Mouse (Mus musculus) gastrocnemius, adult 2 months (tissue): ENCODE results near the gene Gm10644. TPM values are rescaled to one million over a fixed set of nuclear protein-coding genes. Genes with fewer than 3 reads are reported as not detected.
"Not testable (repeated sequence)": the region's sequence is repeated elsewhere in the genome, so short reads cannot be mapped to it uniquely, and the experiment has no call there.

Experiments
- DNase-seq: peaks from one replicate; pipeline ENCODE4 v3.0.0; 2022
- H3K27ac ChIP-seq: fragments of 200-600 bp; 2 replicates; pipeline ENCODE4 v1.8.1; 2022; ENCODE audit warnings: mild to moderate bottlenecking
- H3K4me3 ChIP-seq: fragments of 200-600 bp; 2 replicates; pipeline ENCODE4 v1.8.1; 2022; ENCODE audit warnings: mild to moderate bottlenecking, moderate library complexity
- CTCF ChIP-seq: fragments of 200-600 bp; IDR thresholded peaks from 2 replicates; pipeline ENCODE4 v1.8.1; 2022; ENCODE audit warnings: antibody characterized with exemption, mild to moderate bottlenecking, moderate library complexity
- intact Hi-C: fragments of 180-260 bp; cut with DNase I; formaldehyde crosslinking; loops from one replicate; pipeline ENCODE4 v1.15.1; 2025
- total RNA-seq, 2 experiments: library from RNA; stranded (reverse); gene quantifications; 2 replicates each; pipeline ENCODE4 v1.2.3; 2021

Gm10644 gene
- total RNA-seq, 2 experiments from 2014 or later, result 0.64 to 0.84 TPM

- peak overlapping the region; percentile 98 for H3K27ac ChIP-seq
- intact Hi-C loops, result no loop called here
- no peak for TF ChIP-seq CTCF
- H3K4me3 ChIP-seq, result peak overlapping the region; percentile 93
- DNase-seq, result peak; percentile 97
These were observed 41.8 kb upstream of the Gm10644 start for GRCm38 (mm10) chr8:83996567-83997505.

GRCm38 (mm10) chr8:83995973-83996372 is 41.0 kb upstream of the Gm10644 start:
- TF ChIP-seq CTCF, result no peak
- intact Hi-C loops, result loop anchor here (2.0 kb wide), 1 partner anchor 15 kb away; no protein-coding TSS in a partner anchor
- no peak for DNase-seq
- peak overlapping the region; percentile 98 for H3K27ac ChIP-seq
- peak overlapping the region; percentile 93 for H3K4me3 ChIP-seq

- no peak for TF ChIP-seq CTCF
- DNase-seq, result no peak
- intact Hi-C loops, result loop anchor here (2.0 kb wide), 1 partner anchor 13 kb away; no protein-coding TSS in a partner anchor
- H3K4me3 ChIP-seq, result no peak overlapping the region
- no peak overlapping the region for H3K27ac ChIP-seq
These were observed 39.0 kb upstream of the Gm10644 start for GRCm38 (mm10) chr8:83994030-83994429.

GRCm38 (mm10) chr8:83992488-83992887 is 37.5 kb upstream of the Gm10644 start:
- H3K27ac ChIP-seq, result no peak overlapping the region
- no peak for TF ChIP-seq CTCF
- intact Hi-C loops, result no loop called here
- H3K4me3 ChIP-seq, result no peak overlapping the region
- no peak for DNase-seq

GRCm38 (mm10) chr8:83990170-83990569 is 35.2 kb upstream of the Gm10644 start:
- DNase-seq, result no peak
- Histone ChIP-seq H3K4me3 (no peak overlapping the region), H3K27ac (no peak overlapping the region)
- no peak for TF ChIP-seq CTCF
- intact Hi-C loops, result no loop called here

- intact Hi-C loops, result no loop called here
These were observed 34.2 kb upstream of the Gm10644 start for GRCm38 (mm10) chr8:83989243-83989642.

GRCm38 (mm10) chr8:83983222-83983621 is 28.2 kb upstream of the Gm10644 start:
- TF ChIP-seq CTCF, result peak; percentile 31; the same call in 1 of the 2 replicates
- intact Hi-C loops, DNase-seq, H3K4me3 ChIP-seq, H3K27ac ChIP-seq: not testable (repeated sequence)

More at GRCm38 (mm10) chr8:83989243-83989642, 34.2 kb upstream of the Gm10644 start:
- no peak for TF ChIP-seq CTCF
- DNase-seq, result no peak
- Histone ChIP-seq H3K4me3 (no peak overlapping the region), H3K27ac (no peak overlapping the region)

GRCm38 (mm10) chr8:83982449-83982848 is 27.4 kb upstream of the Gm10644 start:
- no peak for TF ChIP-seq CTCF
- intact Hi-C loops, result no loop called here
- DNase-seq, result no peak
- no peak overlapping the region for H3K27ac ChIP-seq
- no peak overlapping the region for H3K4me3 ChIP-seq

- Histone ChIP-seq H3K4me3 (no peak overlapping the region), H3K27ac (peak overlapping the region; percentile 92)
- intact Hi-C loops, result loop anchor here (2.0 kb wide), 1 partner anchor 13 kb away; no protein-coding TSS in a partner anchor
- DNase-seq, result no peak
- TF ChIP-seq CTCF, result no peak
These were observed 26.5 kb upstream of the Gm10644 start for GRCm38 (mm10) chr8:83981533-83981932.

- peak overlapping the region; percentile 92 for H3K27ac ChIP-seq
- peak; percentile 91 for DNase-seq
- peak; percentile 66 for TF ChIP-seq CTCF
- intact Hi-C loops, result loop anchor here (1.0 to 2.0 kb wide), 2 partner anchors 14 to 17 kb away; no protein-coding TSS in a partner anchor
- H3K4me3 ChIP-seq, result peak overlapping the region; percentile 21; the same call in 1 of the 2 replicates
These were observed 25.8 kb upstream of the Gm10644 start for GRCm38 (mm10) chr8:83980845-83981244.

GRCm38 (mm10) chr8:83980250-83980649 is 25.2 kb upstream of the Gm10644 start:
- peak; percentile 86 for DNase-seq
- H3K27ac ChIP-seq, result peak overlapping the region; percentile 92
- intact Hi-C loops, result loop anchor here (1.0 to 2.0 kb wide), 2 partner anchors 15 to 16 kb away; no protein-coding TSS in a partner anchor

GRCm38 (mm10) chr8:83978200-83978599 is 23.2 kb upstream of the Gm10644 start:
- no peak for TF ChIP-seq CTCF
- intact Hi-C loops, result loop anchor here (5.0 kb wide), 1 partner anchor 34 kb away; the partner anchor contains the start of gene 2210011C24Rik
- peak overlapping the region; percentile 52 for H3K4me3 ChIP-seq
- DNase-seq, result peak; percentile 20
- H3K27ac ChIP-seq, result peak overlapping the region; percentile 92

More at GRCm38 (mm10) chr8:83980250-83980649, 25.2 kb upstream of the Gm10644 start:
- no peak for TF ChIP-seq CTCF
- H3K4me3 ChIP-seq, result peak overlapping the region; percentile 21

- TF ChIP-seq CTCF, result no peak
- peak overlapping the region; percentile 52 for H3K4me3 ChIP-seq
These were observed 22.6 kb upstream of the Gm10644 start for GRCm38 (mm10) chr8:83977646-83978045.

More at GRCm38 (mm10) chr8:83977646-83978045, 22.6 kb upstream of the Gm10644 start:
- H3K27ac ChIP-seq, result peak overlapping the region; percentile 92
- DNase-seq, result peak; percentile 34
- intact Hi-C loops, result loop anchor here (5.0 kb wide), 1 partner anchor 35 kb away; the partner anchor contains the start of gene 2210011C24Rik
